Mouse (Mus musculus): ENCODE data around the gene Tmem11. TPM values are rescaled to one million over a fixed set of nuclear protein-coding genes. Genes with fewer than 3 reads are reported as not detected.
"Not testable (repeated sequence)": the region's sequence is repeated elsewhere in the genome, so short reads cannot be mapped to it uniquely, and the experiment has no call there.

The Tmem11 gene
- total RNA-seq, 2 experiments from 2014 or later, result 28.9 to 29.6 TPM

GRCm38 (mm10) chr11:60886986-60887385 lies 7.9 kb upstream of the Tmem11 start:
- DNase-seq, result not testable (repeated sequence)

GRCm38 (mm10) chr11:60882386-60882785 lies 3.3 kb upstream of the Tmem11 start:
- DNase-seq, result no peak

- DNase-seq, result no peak
Measured at GRCm38 (mm10) chr11:60880559-60880958, 1.5 kb upstream of the Tmem11 start.

- DNase-seq, result peak; percentile 51 to 65
Measured at GRCm38 (mm10) chr11:60879423-60879822, 351 bp upstream of the Tmem11 start.

GRCm38 (mm10) chr11:60878056-60878612 lies 938 bp downstream of the Tmem11 start:
- peak; percentile 73 for DNase-seq

GRCm38 (mm10) chr11:60873101-60873500 lies 6.0 kb downstream of the Tmem11 start:
- DNase-seq, result no peak

- DNase-seq, result no peak
Measured at GRCm38 (mm10) chr11:60871409-60871808, 7.7 kb downstream of the Tmem11 start.

GRCm38 (mm10) chr11:60869471-60869870 lies 9.6 kb downstream of the Tmem11 start:
- peak in 1 of 2 experiments; percentile 40 for DNase-seq

GRCm38 (mm10) chr11:60867904-60868303 lies 11.2 kb downstream of the Tmem11 start:
- DNase-seq, result no peak

GRCm38 (mm10) chr11:60867456-60867855 lies 11.6 kb downstream of the Tmem11 start:
- peak; percentile 24 to 30 for DNase-seq

GRCm38 (mm10) chr11:60866021-60866420 lies 13.1 kb downstream of the Tmem11 start:
- no peak for DNase-seq

GRCm38 (mm10) chr11:60864916-60865315 lies 14.2 kb downstream of the Tmem11 start:
- DNase-seq, result peak; percentile 62 to 82

GRCm38 (mm10) chr11:60864166-60864565 lies 14.9 kb downstream of the Tmem11 start:
- DNase-seq, result no peak

- peak; percentile 64 to 72 for DNase-seq
Measured at GRCm38 (mm10) chr11:60863196-60863595, 15.9 kb downstream of the Tmem11 start.

- DNase-seq, result no peak
Measured at GRCm38 (mm10) chr11:60861993-60862392, 17.1 kb downstream of the Tmem11 start.

GRCm38 (mm10) chr11:60856587-60856986 lies 22.5 kb downstream of the Tmem11 start:
- no peak for DNase-seq

GRCm38 (mm10) chr11:60845415-60845814 lies 33.7 kb downstream of the Tmem11 start:
- DNase-seq, result no peak

GRCm38 (mm10) chr11:60843412-60843811 lies 35.7 kb downstream of the Tmem11 start:
- no peak for DNase-seq

- DNase-seq, result no peak
Measured at GRCm38 (mm10) chr11:60841467-60842200, 37.4 kb downstream of the Tmem11 start.

GRCm38 (mm10) chr11:60837644-60838406 lies 41.2 kb downstream of the Tmem11 start:
- no peak for DNase-seq

- DNase-seq, result no peak
Measured at GRCm38 (mm10) chr11:60836897-60837296, 42.2 kb downstream of the Tmem11 start.

GRCm38 (mm10) chr11:60830433-60831052 lies 48.5 kb downstream of the Tmem11 start, which contains the start of gene Dhrs7b:
TSS of gene Dhrs7b (plus strand) at chr11:60830631.
- peak; percentile 92 to 95 for DNase-seq

GRCm38 (mm10) chr11:60828903-60829302 lies 50.2 kb downstream of the Tmem11 start:
- DNase-seq, result no peak

All from heart, adult 18-20 months (tissue).